Mouse (Mus musculus): ENCODE measurements around the gene Neurl3. TPM values are rescaled to one million over a fixed set of nuclear protein-coding genes. Genes with fewer than 3 reads are reported as not detected.

Neurl3 gene
- total and polyA plus RNA-seq, 3 experiments, result 0.08 to 0.09 (median 0.08) TPM

- Histone ChIP-seq H3K4me3 (replicated peaks in 1 of 3; ENCODE audit: low read depth in 2 of 3, low read length in 2 of 3, poor library complexity in 1 of 3) (no peak overlapping the region), H3K9ac (ENCODE audit: insufficient read depth, low read depth) (no peak overlapping the region), H3K27ac (ENCODE audit: insufficient read depth, low read depth) (no peak overlapping the region), H3K27me3 (replicated peaks) (peaks cover 46% of the 10 kb centered on the region), H3K9me3 (replicated peaks; ENCODE audit: low read length) (no peaks in the 10 kb centered on the region), H3K79me2 (replicated peaks; ENCODE audit: control insufficient read depth, extremely low read depth, insufficient read depth, poor library complexity, severe bottlenecking) (no peaks in the 10 kb centered on the region), H3K4me1 (ENCODE audit: control insufficient read depth in 1 of 2, insufficient read depth in 2 of 2) (peaks cover 35 to 48% of the 10 kb centered on the region in 2 experiments), H3K36me3 (replicated peaks in 1 of 2; ENCODE audit: control insufficient read depth in 1 of 2, insufficient read depth in 1 of 2, low read length in 1 of 2) (no peaks in the 10 kb centered on the region), H3K4me2 (ENCODE audit: insufficient read depth, low read depth, poor library complexity, severe bottlenecking) (no peak overlapping the region)
- in situ Hi-C loops (cut with MboI; ENCODE audit: low pct_ligation_motif_present, low pct_unique_long_range_greater_than_20kb, low sequenced_read_pairs), result no loop called here
- TF ChIP-seq IRF4 (IDR thresholded peaks at IDR 0.05; ENCODE audit: low read depth, low read length) (peak; percentile 76; the same call in 1 of the 2 replicates), TBP (conservative IDR thresholded peaks at IDR 0.05; ENCODE audit: low read depth, low read length) (no peak), MAZ (IDR thresholded peaks at IDR 0.05; ENCODE audit: low read depth, low read length) (no peak), POLR2AphosphoS2 (IDR thresholded peaks at IDR 0.05; ENCODE audit: low read depth, low read length) (no peak), ETS1 (conservative IDR thresholded peaks at IDR 0.05; ENCODE audit: low read depth, low read length) (peak; percentile 41; the same call in 1 of the 2 replicates), NRF1 (IDR thresholded peaks at IDR 0.05; ENCODE audit: low read depth, low read length) (no peak), JUND (conservative IDR thresholded peaks at IDR 0.05; ENCODE audit: low read depth, low read length) (no peak), EP300 (IDR thresholded peaks at IDR 0.05; ENCODE audit: low read length) (peak; percentile 31; the same call in 1 of the 2 replicates), JUN (IDR thresholded peaks at IDR 0.05; ENCODE audit: insufficient read depth, low read depth, low read length) (no peak), MXI1 (IDR thresholded peaks at IDR 0.05; ENCODE audit: low read depth, low read length) (no peak), NELFE (IDR thresholded peaks at IDR 0.05; ENCODE audit: low read depth, low read length) (no peak), SMC3 (IDR thresholded peaks at IDR 0.05; ENCODE audit: low read depth, low read length) (no peak), MYC (IDR thresholded peaks at IDR 0.05; ENCODE audit: low read depth, low read length) (no peak), ZKSCAN1 (IDR thresholded peaks at IDR 0.05; ENCODE audit: borderline replicate concordance, low read depth, low read length) (no peak), PAX5 (IDR thresholded peaks at IDR 0.05; ENCODE audit: low read length) (no peak), ZC3H11A (IDR thresholded peaks at IDR 0.05; ENCODE audit: low read depth, low read length) (no peak), ZNF384 (IDR thresholded peaks at IDR 0.05; ENCODE audit: low read depth, low read length) (no peak), MAX (IDR thresholded peaks at IDR 0.05; ENCODE audit: low read length) (no peak), E2F4 (IDR thresholded peaks at IDR 0.05; ENCODE audit: insufficient replicate concordance, low read depth, low read length) (no peak), KAT2A (IDR thresholded peaks at IDR 0.05; ENCODE audit: insufficient replicate concordance, low read length) (no peak)
- dilution Hi-C loops (cut with MboI; ENCODE audit: extremely low pct_ligation_motif_present, extremely low pct_unique_long_range_greater_than_20kb, low sequenced_read_pairs), result no loop called here
- peak; percentile 44 for DNase-seq (ENCODE audit: extremely low read depth)
These were observed 19.0 kb upstream of the Neurl3 start for GRCm38 (mm10) chr1:36293470-36293869.

GRCm38 (mm10) chr1:36281849-36282248 lies 7.4 kb upstream of the Neurl3 start:
- H3K27me3 ChIP-seq (replicated peaks), result peaks cover 2% of the 10 kb centered on the region
- no peak overlapping the region for H3K4me3 ChIP-seq (replicated peaks in 1 of 3; ENCODE audit: low read depth in 2 of 3, low read length in 2 of 3, poor library complexity in 1 of 3)
- H3K36me3 ChIP-seq (replicated peaks in 1 of 2; ENCODE audit: control insufficient read depth in 1 of 2, insufficient read depth in 1 of 2, low read length in 1 of 2), result no peaks in the 10 kb centered on the region
- H3K27ac ChIP-seq (ENCODE audit: insufficient read depth, low read depth), result no peak overlapping the region
- in situ Hi-C loops (cut with MboI; ENCODE audit: low pct_ligation_motif_present, low pct_unique_long_range_greater_than_20kb, low sequenced_read_pairs), result no loop called here
- no peak overlapping the region for H3K9ac ChIP-seq (ENCODE audit: insufficient read depth, low read depth)
- no peak overlapping the region for H3K4me2 ChIP-seq (ENCODE audit: insufficient read depth, low read depth, poor library complexity, severe bottlenecking)
- H3K9me3 ChIP-seq (replicated peaks; ENCODE audit: low read length), result peaks cover 13% of the 10 kb centered on the region
- dilution Hi-C loops (cut with MboI; ENCODE audit: extremely low pct_ligation_motif_present, extremely low pct_unique_long_range_greater_than_20kb, low sequenced_read_pairs), result no loop called here
- H3K4me1 ChIP-seq (ENCODE audit: control insufficient read depth in 1 of 2, insufficient read depth in 2 of 2), result peaks cover 3 to 23% of the 10 kb centered on the region in 2 experiments; a peak in 3 of 4 replicates
- no peaks in the 10 kb centered on the region for H3K79me2 ChIP-seq (replicated peaks; ENCODE audit: control insufficient read depth, extremely low read depth, insufficient read depth, poor library complexity, severe bottlenecking)
- DNase-seq (ENCODE audit: extremely low read depth), result peak; percentile 91
- no peak for TF ChIP-seq GABPA (IDR thresholded peaks at IDR 0.05; ENCODE audit: insufficient replicate concordance, low read depth, low read length)
- no peak for TF ChIP-seq PAX5 (IDR thresholded peaks at IDR 0.05; ENCODE audit: low read length)
- TF ChIP-seq USF1 (IDR thresholded peaks at IDR 0.05; ENCODE audit: low read depth, low read length), result no peak
- TF ChIP-seq MXI1 (IDR thresholded peaks at IDR 0.05; ENCODE audit: low read depth, low read length), result no peak
- no peak for TF ChIP-seq NRF1 (IDR thresholded peaks at IDR 0.05; ENCODE audit: low read depth, low read length)
- 0 out of 2 replicates have a peak, but pooled peaks have one; percentile 32 for TF ChIP-seq MEF2A (IDR thresholded peaks at IDR 0.05; ENCODE audit: borderline replicate concordance, low read depth, low read length)
- peak; percentile 82 for TF ChIP-seq EP300 (IDR thresholded peaks at IDR 0.05; ENCODE audit: low read length)
- no peak; the same call in 1 of the 2 replicates for TF ChIP-seq JUND (conservative IDR thresholded peaks at IDR 0.05; ENCODE audit: low read depth, low read length)
- TF ChIP-seq ETS1 (conservative IDR thresholded peaks at IDR 0.05; ENCODE audit: low read depth, low read length), result peak; percentile 90
- TF ChIP-seq MAX (IDR thresholded peaks at IDR 0.05; ENCODE audit: low read length), result no peak; the same call in 1 of the 2 replicates
- TF ChIP-seq TBP (conservative IDR thresholded peaks at IDR 0.05; ENCODE audit: low read depth, low read length), result no peak
- no peak for TF ChIP-seq MAZ (IDR thresholded peaks at IDR 0.05; ENCODE audit: low read depth, low read length)
- TF ChIP-seq ELF1 (IDR thresholded peaks at IDR 0.05; ENCODE audit: low read depth, low read length), result peak; percentile 55; the same call in 1 of the 2 replicates
- TF ChIP-seq POLR2AphosphoS2 (IDR thresholded peaks at IDR 0.05; ENCODE audit: low read depth, low read length), result no peak
- TF ChIP-seq BHLHE40 (IDR thresholded peaks at IDR 0.05; ENCODE audit: low read depth, low read length), result peak; percentile 62
- peak; percentile 81 for TF ChIP-seq TCF12 (IDR thresholded peaks at IDR 0.05; ENCODE audit: low read depth, low read length)
- peak; percentile 19; the same call in 1 of the 2 replicates for TF ChIP-seq JUN (IDR thresholded peaks at IDR 0.05; ENCODE audit: insufficient read depth, low read depth, low read length)
- TF ChIP-seq KAT2A (IDR thresholded peaks at IDR 0.05; ENCODE audit: insufficient replicate concordance, low read length), result 0 out of 2 replicates have a peak, but pooled peaks have one; percentile 61
- no peak for TF ChIP-seq ZKSCAN1 (IDR thresholded peaks at IDR 0.05; ENCODE audit: borderline replicate concordance, low read depth, low read length)
- no peak for TF ChIP-seq UBTF (IDR thresholded peaks at IDR 0.05; ENCODE audit: low read depth, low read length)
- TF ChIP-seq USF2 (conservative IDR thresholded peaks at IDR 0.05; ENCODE audit: low read depth, low read length), result no peak
- TF ChIP-seq ZC3H11A (IDR thresholded peaks at IDR 0.05; ENCODE audit: low read depth, low read length), result no peak
- TF ChIP-seq E2F4 (IDR thresholded peaks at IDR 0.05; ENCODE audit: insufficient replicate concordance, low read depth, low read length), result no peak
